Comparison of ENCODE assay signal across 8 mouse cellular contexts in genomic region chr10:20149121-20149834, GRCm38 (mm10). TPM values are rescaled to one million over a fixed set of nuclear protein-coding genes. Genes with fewer than 3 reads are reported as not detected.
DNase-seq lines count a peak whose midpoint lies in the region; ATAC-seq and TF ChIP-seq lines count a peak whose summit lies in the region.

No protein-coding gene starts in this region.

- H3K9ac ChIP-seq in heart, embryonic 12.5 days: peak overlapping the region; percentile 82
- peak overlapping the region; percentile 73 for H3K9ac ChIP-seq in kidney, embryonic 15.5 days
- H3K9ac ChIP-seq in liver, embryonic 11.5 days (ENCODE audit: low read depth, low read length): peak overlapping the region; percentile 77
- peak overlapping the region; percentile 61 for H3K9ac ChIP-seq in stomach, embryonic 15.5 days

- H3K27me3 ChIP-seq in heart, embryonic 12.5 days (replicated peaks): peaks cover 28% of the 10 kb centered on the region
- peaks cover 38% of the 10 kb centered on the region for H3K27me3 ChIP-seq in kidney, embryonic 15.5 days
- H3K27me3 ChIP-seq in liver, embryonic 11.5 days (replicated peaks; ENCODE audit: control insufficient read depth, insufficient read depth, low read length): peaks cover 11% of the 10 kb centered on the region
- H3K27me3 ChIP-seq in stomach, embryonic 15.5 days (replicated peaks): 0 out of 2 replicates have a peak, but pooled peaks cover 4% of the 10 kb centered on the region

- no peak overlapping the region for H3K27ac ChIP-seq in embryonic fibroblast, embryonic 13.5 days (ENCODE audit: insufficient read depth, low read length)
- H3K27ac ChIP-seq in heart, embryonic 12.5 days (ENCODE audit: poor library complexity, severe bottlenecking): peak overlapping the region; percentile 8; the same call in 1 of the 2 replicates
- H3K27ac ChIP-seq in kidney, embryonic 15.5 days: peak overlapping the region; percentile 61
- peak overlapping the region; percentile 48 for H3K27ac ChIP-seq in liver, embryonic 11.5 days (ENCODE audit: low read depth, low read length)
- H3K27ac ChIP-seq in stomach, embryonic 15.5 days: peak overlapping the region; percentile 45

- peak; percentile 75 for ATAC-seq in heart, embryonic 12.5 days (ENCODE audit: insufficient number of reproducible peaks, low FRiP score)
- ATAC-seq in kidney, embryonic 15.5 days (replicated peaks; ENCODE audit: low FRiP score): peak; percentile 84
- peak; percentile 70 for ATAC-seq in liver, embryonic 11.5 days (replicated peaks; ENCODE audit: low FRiP score)
- peak; percentile 70 for ATAC-seq in stomach, embryonic 15.5 days (ENCODE audit: insufficient read depth, low FRiP score, low read depth)

- H3K9me3 ChIP-seq in heart, embryonic 12.5 days (replicated peaks): no peaks in the 10 kb centered on the region
- no peaks in the 10 kb centered on the region for H3K9me3 ChIP-seq in kidney, embryonic 15.5 days (replicated peaks)
- no peaks in the 10 kb centered on the region for H3K9me3 ChIP-seq in liver, embryonic 11.5 days (ENCODE audit: control insufficient read depth, low read length)
- no peaks in the 10 kb centered on the region for H3K9me3 ChIP-seq in stomach, embryonic 15.5 days

- TF ChIP-seq POLR2A in embryonic fibroblast, embryonic 13.5 days (IDR thresholded peaks at IDR 0.05; ENCODE audit: low read depth, low read length): no peak

- H3K4me1 ChIP-seq in embryonic fibroblast, embryonic 13.5 days (ENCODE audit: control insufficient read depth, insufficient read depth, low read length): no peaks in the 10 kb centered on the region; the same call in 1 of the 2 replicates
- 0 out of 2 replicates have a peak, but pooled peaks cover 12% of the 10 kb centered on the region for H3K4me1 ChIP-seq in heart, embryonic 12.5 days (replicated peaks)
- peaks cover 13% of the 10 kb centered on the region; the same call in 1 of the 2 replicates for H3K4me1 ChIP-seq in kidney, embryonic 15.5 days
- peaks cover 9% of the 10 kb centered on the region for H3K4me1 ChIP-seq in liver, embryonic 11.5 days (replicated peaks; ENCODE audit: control insufficient read depth, insufficient read depth, low read length)
- peaks cover 5% of the 10 kb centered on the region; the same call in 1 of the 2 replicates for H3K4me1 ChIP-seq in stomach, embryonic 15.5 days

- H3K4me2 ChIP-seq in heart, embryonic 12.5 days: peak overlapping the region; percentile 90
- peak overlapping the region; percentile 88 for H3K4me2 ChIP-seq in kidney, embryonic 15.5 days
- peak overlapping the region; percentile 80 for H3K4me2 ChIP-seq in liver, embryonic 11.5 days
- H3K4me2 ChIP-seq in stomach, embryonic 15.5 days: peak overlapping the region; percentile 76

- peak overlapping the region; percentile 33 for H3K4me3 ChIP-seq in embryonic fibroblast, embryonic 13.5 days (ENCODE audit: insufficient read depth, low read length)
- H3K4me3 ChIP-seq in heart, embryonic 12.5 days: peak overlapping the region; percentile 74
- H3K4me3 ChIP-seq in kidney, embryonic 15.5 days (replicated peaks): peak overlapping the region; percentile 78
- peak overlapping the region; percentile 87 for H3K4me3 ChIP-seq in liver, embryonic 11.5 days (ENCODE audit: low read depth, low read length)
- peak overlapping the region; percentile 64 for H3K4me3 ChIP-seq in stomach, embryonic 15.5 days (replicated peaks)

- 1% methylated on average over 64 of the region's 74 CpGs for WGBS in heart, embryonic 12.5 days
- under 1% methylated on average over 59 of the region's 74 CpGs for WGBS in kidney, embryonic 15.5 days
- WGBS in liver, embryonic 11.5 days: 1% methylated on average over 70 of the region's 74 CpGs
- under 1% methylated on average over 41 of the region's 74 CpGs for WGBS in stomach, embryonic 15.5 days

- no peaks in the 10 kb centered on the region for H3K36me3 ChIP-seq in heart, embryonic 12.5 days
- no peaks in the 10 kb centered on the region for H3K36me3 ChIP-seq in kidney, embryonic 15.5 days
- H3K36me3 ChIP-seq in liver, embryonic 11.5 days (ENCODE audit: control insufficient read depth, insufficient read depth, low read length): no peaks in the 10 kb centered on the region
- no peaks in the 10 kb centered on the region for H3K36me3 ChIP-seq in stomach, embryonic 15.5 days

- peak; percentile 46 to 54 for DNase-seq in B cell, adult 2 months
- DNase-seq in adrenal gland, postnatal 36 days: peak; percentile 65 to 71
- DNase-seq in liver, embryonic 11.5 days (ENCODE audit: low spot score): peak; percentile 73
- DNase-seq in naive thymus-derived CD4-positive, alpha-beta T cell, adult 2 months (ENCODE audit: low read depth): peak; percentile 59

- no peak for TF ChIP-seq CTCF in embryonic fibroblast, embryonic 13.5 days (IDR thresholded peaks at IDR 0.05; ENCODE audit: borderline replicate concordance, insufficient read depth, low read length)

RNA-seq across cellular contexts. Expression of gene Map7, which starts 1.0 kb away (rescaled TPM):
- total RNA-seq in adrenal gland, postnatal 36 days (2021): 10 to 100 TPM; 15.1 to 17.9 TPM
- 0.23 and 1.6 TPM in 2 replicates for polyA plus RNA-seq in embryonic fibroblast, embryonic 13.5 days (2011; ENCODE audit: insufficient read length, low read depth, missing spikeins)
- polyA plus RNA-seq in heart, embryonic 12.5 days (2016; fragmentation: Nextera tagmentation; extraction: Ambion mirVana): 7.4 and 8.3 TPM in 2 replicates
- polyA plus RNA-seq in kidney, embryonic 15.5 days (2015; fragmentation: Nextera tagmentation; extraction: Ambion mirVana): 26.7 and 28.8 TPM in 2 replicates
- polyA plus RNA-seq in liver, embryonic 11.5 days (2014; fragmentation: Nextera tagmentation; extraction: Ambion mirVana): 6.4 and 7.2 TPM in 2 replicates
- polyA plus RNA-seq in stomach, embryonic 15.5 days (2015; fragmentation: Nextera tagmentation; extraction: Ambion mirVana): 21.2 and 23.3 TPM in 2 replicates

Comparison
In these comparisons a context has a peak if more than half of its experiments do, and no peak if none do; other contexts are left out.
1. H3K4me3 ChIP-seq: peak in every context shown above with its lines; median percentile 87 in liver, embryonic 11.5 days; 78 in kidney, embryonic 15.5 days; 74 in heart, embryonic 12.5 days; 64 in stomach, embryonic 15.5 days; 33 in embryonic fibroblast, embryonic 13.5 days.